Mouse (Mus musculus) midbrain, embryonic 15.5 days (tissue): ENCODE measurements around the gene Dnah7a. TPM values are rescaled to one million over a fixed set of nuclear protein-coding genes. Genes with fewer than 3 reads are reported as not detected.
A peak's percentile ranks its signal among the peaks of the same experiment; 100 is the strongest.
"Not testable (repeated sequence)": the region's sequence is repeated elsewhere in the genome, so short reads cannot be mapped to it uniquely, and the experiment has no call there.

ENCODE experiments used
- ATAC-seq: fragments of 200-750 bp; cut with Nextera tagmentation; replicated peaks from 2 replicates; pipeline ENCODE4 v1.8.0; 2017; ENCODE audit warnings: moderate TSS enrichment
- H3K27ac ChIP-seq: fragments of 300-500 bp; sonication (generic); 2 replicates; pipeline ENCODE4 v1.5.1; 2015; ENCODE audit warnings: mild to moderate bottlenecking, inconsistent platforms
- H3K27me3 ChIP-seq: fragments of 300-500 bp; sonication (generic); replicated peaks from 2 replicates; pipeline ENCODE4 v1.6.1; 2015; ENCODE audit warnings: inconsistent platforms
- H3K36me3 ChIP-seq: fragments of 300-500 bp; sonication (generic); replicated peaks from 2 replicates; pipeline ENCODE4 v1.6.1; 2015; ENCODE audit warnings: inconsistent platforms
- H3K4me1 ChIP-seq: fragments of 300-500 bp; sonication (generic); 2 replicates; pipeline ENCODE4 v1.6.1; 2015; ENCODE audit warnings: inconsistent platforms
- H3K4me2 ChIP-seq: fragments of 300-500 bp; sonication (generic); 2 replicates; pipeline ENCODE4 v1.6.1; 2015; ENCODE audit warnings: inconsistent platforms, mild to moderate bottlenecking, moderate library complexity
- H3K4me3 ChIP-seq: fragments of 300-500 bp; sonication (generic); 2 replicates; pipeline ENCODE4 v1.5.1; 2015; ENCODE audit warnings: mild to moderate bottlenecking, inconsistent platforms
- H3K9ac ChIP-seq: fragments of 300-500 bp; sonication (generic); 2 replicates; pipeline ENCODE4 v1.6.1; 2015; ENCODE audit warnings: mild to moderate bottlenecking, inconsistent platforms
- H3K9me3 ChIP-seq: fragments of 300-500 bp; sonication (generic); 2 replicates; pipeline ENCODE4 v1.6.1; 2016; ENCODE audit warnings: inconsistent platforms
- WGBS: fragments of 180-500 bp; shearing (Covaris S2); methylation state at CpG from one replicate; pipeline ENCODE4 v1.1.7; 2015; ENCODE audit warnings: mixed read lengths; 5-methylcytosine and 5-hydroxymethylcytosine counted together
- polyA plus RNA-seq: library from polyadenylated mRNA; unstranded; fragments of >200 nt; fragmentation: Nextera tagmentation; extraction: Ambion mirVana; gene quantifications from 2 replicates; pipeline ENCODE4 v1.2.1, GENCODE M21; 2015

Gene Dnah7a
- polyA plus RNA-seq, result 10.4 and 12.5 TPM in 2 replicates

- peak; percentile 94 for ATAC-seq
- Histone ChIP-seq H3K9me3 (no peaks in the 10 kb centered on the region), H3K4me2 (peak within 1 kb of the TSS; percentile 79), H3K36me3 (no peaks in the 10 kb centered on the region), H3K4me3 (peak within 1 kb of the TSS; percentile 60), H3K9ac (peak within 1 kb of the TSS; percentile 65), H3K4me1 (peaks cover 10% of the 10 kb centered on the region), H3K27ac (peak within 1 kb of the TSS; percentile 82), H3K27me3 (no peaks in the 10 kb centered on the region)
- WGBS, result 13% methylated on average over 42 of the region's 42 CpGs
These were observed at the start of gene Dnah7a for GRCm38 (mm10) chr1:53706431-53707361. Gene Dnah7a (minus strand): TSS chr1:53706784.

DNA sequence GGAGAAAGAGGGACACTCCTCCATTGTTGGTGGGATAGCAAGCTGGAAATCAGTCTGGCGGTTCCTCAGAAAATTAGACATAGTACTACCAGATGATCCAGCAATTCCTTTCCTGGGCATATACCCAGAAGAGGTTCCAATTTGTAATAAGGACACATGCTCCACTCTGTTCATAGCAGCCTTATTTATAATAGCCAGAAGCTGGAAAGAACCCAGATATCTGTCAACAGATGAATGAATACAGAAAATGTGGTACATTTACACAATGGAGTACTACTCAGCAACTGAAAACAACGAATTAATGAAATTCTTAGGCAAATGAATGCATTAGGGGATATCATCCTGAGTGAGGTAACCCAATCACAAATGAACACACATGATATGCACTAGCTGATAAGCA lies 46.9 kb upstream of the Dnah7a start:
- H3K4me2 ChIP-seq, H3K9ac ChIP-seq, ATAC-seq, H3K36me3 ChIP-seq, H3K27ac ChIP-seq, H3K27me3 ChIP-seq, H3K4me3 ChIP-seq, H3K4me1 ChIP-seq, H3K9me3 ChIP-seq: not testable (repeated sequence)
- WGBS, result 89% methylated on average over 2 of the region's 2 CpGs

GRCm38 (mm10) chr1:53751144-53751543 lies 44.6 kb upstream of the Dnah7a start:
- Histone ChIP-seq H3K4me2 (no peak overlapping the region), H3K36me3 (no peaks in the 10 kb centered on the region), H3K4me1 (no peaks in the 10 kb centered on the region), H3K27ac (no peak overlapping the region), H3K27me3 (no peaks in the 10 kb centered on the region), H3K9ac (no peak overlapping the region), H3K4me3 (no peak overlapping the region), H3K9me3 (no peaks in the 10 kb centered on the region)
- WGBS, result 71% methylated on average over 1 of the region's 1 CpGs
- ATAC-seq, result no peak

DNA sequence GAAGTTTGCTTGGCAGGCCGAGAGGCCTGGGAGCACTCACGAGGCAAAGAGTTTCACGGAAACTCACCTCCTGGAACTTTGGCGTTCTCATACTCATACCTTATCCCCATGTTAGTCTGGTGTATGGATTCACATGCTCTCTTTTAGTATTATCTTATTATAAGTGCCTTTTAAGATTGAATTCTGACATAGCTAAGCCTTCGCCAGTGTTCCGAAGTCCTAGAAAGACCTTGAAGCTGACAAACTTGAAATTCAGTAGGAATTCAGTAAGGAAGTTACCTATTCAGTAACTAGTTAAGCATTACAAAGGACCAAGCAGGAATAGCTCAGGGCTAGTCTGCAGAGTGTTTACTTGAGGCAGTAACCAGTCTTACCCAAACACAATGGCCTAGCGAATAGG lies 44.1 kb upstream of the Dnah7a start:
- WGBS, result 78% methylated on average over 7 of the region's 7 CpGs
- H3K27me3 ChIP-seq, H3K4me1 ChIP-seq, H3K4me2 ChIP-seq, ATAC-seq, H3K27ac ChIP-seq, H3K4me3 ChIP-seq, H3K9ac ChIP-seq, H3K9me3 ChIP-seq, H3K36me3 ChIP-seq: not testable (repeated sequence)

GRCm38 (mm10) chr1:53749881-53750385 lies 43.3 kb upstream of the Dnah7a start:
- not testable (repeated sequence) for H3K9ac ChIP-seq, H3K4me1 ChIP-seq, ATAC-seq, H3K4me2 ChIP-seq, H3K27me3 ChIP-seq, H3K27ac ChIP-seq, H3K9me3 ChIP-seq, H3K4me3 ChIP-seq, H3K36me3 ChIP-seq
- 65% methylated on average over 1 of the region's 1 CpGs for WGBS

GRCm38 (mm10) chr1:53748571-53748970 lies 42.0 kb upstream of the Dnah7a start:
- no peak overlapping the region for H3K4me2 ChIP-seq
- no peaks in the 10 kb centered on the region for H3K9me3 ChIP-seq
- no peaks in the 10 kb centered on the region for H3K36me3 ChIP-seq
- no peak overlapping the region for H3K9ac ChIP-seq
- 36% methylated on average over 9 of the region's 11 CpGs for whole genome bisulfite sequencing
- H3K4me3 ChIP-seq, result no peak overlapping the region
- H3K27me3 ChIP-seq, result no peaks in the 10 kb centered on the region
- ATAC-seq, result no peak
- H3K27ac ChIP-seq, result no peak overlapping the region
- no peaks in the 10 kb centered on the region for H3K4me1 ChIP-seq

DNA sequence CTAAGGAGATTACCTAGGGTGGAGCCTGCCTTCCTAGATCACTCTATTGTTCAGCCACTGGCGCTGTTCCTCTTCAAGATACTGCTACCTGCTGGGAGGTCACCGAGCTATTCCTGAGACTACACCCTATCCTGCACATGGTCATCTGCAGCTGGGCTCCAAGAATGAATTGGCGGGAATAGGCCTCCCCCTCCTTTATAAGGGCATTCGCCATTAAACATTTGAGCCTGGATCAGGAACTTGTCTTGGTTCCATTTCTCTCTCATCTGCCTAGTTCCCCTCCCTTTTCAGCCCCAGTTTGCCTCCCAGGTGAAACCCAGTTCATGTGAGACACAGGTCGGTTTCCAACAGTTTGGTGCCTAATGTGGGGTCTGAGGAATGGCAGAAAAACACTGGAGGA lies 39.4 kb upstream of the Dnah7a start:
- H3K4me2 ChIP-seq, result no peak overlapping the region
- no peaks in the 10 kb centered on the region for H3K9me3 ChIP-seq
- no peaks in the 10 kb centered on the region for H3K27me3 ChIP-seq
- 57% methylated on average over 5 of the region's 5 CpGs for WGBS
- H3K27ac ChIP-seq, result no peak overlapping the region
- no peak overlapping the region for H3K4me3 ChIP-seq
- no peak overlapping the region for H3K9ac ChIP-seq
- ATAC-seq, result no peak
- H3K4me1 ChIP-seq, result no peaks in the 10 kb centered on the region
- no peaks in the 10 kb centered on the region for H3K36me3 ChIP-seq

GRCm38 (mm10) chr1:53741742-53742458 lies 35.3 kb upstream of the Dnah7a start:
- no peaks in the 10 kb centered on the region for H3K4me1 ChIP-seq
- no peak overlapping the region for H3K4me2 ChIP-seq
- H3K27me3 ChIP-seq, result no peaks in the 10 kb centered on the region
- no peak overlapping the region for H3K4me3 ChIP-seq
- H3K9me3 ChIP-seq, result no peaks in the 10 kb centered on the region
- WGBS, result 89% methylated on average over 3 of the region's 3 CpGs
- no peak overlapping the region for H3K9ac ChIP-seq
- no peak overlapping the region for H3K27ac ChIP-seq
- no peaks in the 10 kb centered on the region for H3K36me3 ChIP-seq
- ATAC-seq, result no peak

DNA sequence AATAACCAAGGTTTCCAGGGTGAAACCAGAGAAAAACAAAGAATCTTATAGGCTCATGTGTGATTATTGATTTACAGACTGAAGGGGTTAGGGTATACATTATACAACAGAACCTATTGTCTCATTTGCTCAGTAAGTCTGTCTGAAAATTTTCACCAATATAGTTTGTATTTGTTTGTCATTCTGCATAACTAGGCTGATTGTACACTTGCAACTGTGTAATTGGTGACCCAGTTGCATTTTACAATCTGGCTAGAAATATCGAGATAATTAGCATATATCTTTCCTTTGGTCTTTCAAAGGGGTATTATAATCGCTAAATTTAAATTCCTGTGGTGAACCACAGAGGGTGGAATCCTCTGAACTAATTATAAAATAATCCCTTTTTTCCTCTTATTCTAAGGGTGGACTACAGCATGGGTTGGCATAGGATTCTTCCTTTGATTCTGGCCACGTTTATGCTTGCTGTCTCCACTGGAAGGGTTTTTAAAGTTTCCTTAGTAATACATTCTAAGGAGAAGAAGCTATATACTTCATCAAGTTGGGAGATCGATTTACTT lies 34.3 kb upstream of the Dnah7a start:
- Histone ChIP-seq H3K9ac (no peak overlapping the region), H3K27me3 (no peaks in the 10 kb centered on the region), H3K4me3 (no peak overlapping the region), H3K4me2 (no peak overlapping the region), H3K4me1 (no peaks in the 10 kb centered on the region), H3K27ac (no peak overlapping the region), H3K36me3 (no peaks in the 10 kb centered on the region), H3K9me3 (no peaks in the 10 kb centered on the region)
- 61% methylated on average over 4 of the region's 4 CpGs for WGBS
- peak; percentile 63 for ATAC-seq

GRCm38 (mm10) chr1:53740077-53740776 lies 33.6 kb upstream of the Dnah7a start:
- H3K4me2 ChIP-seq, H3K4me3 ChIP-seq, H3K9me3 ChIP-seq, H3K27me3 ChIP-seq, H3K4me1 ChIP-seq, H3K36me3 ChIP-seq, H3K27ac ChIP-seq, H3K9ac ChIP-seq: not testable (repeated sequence)
- peak; percentile 62 for ATAC-seq
- WGBS, result 35% methylated on average over 4 of the region's 4 CpGs

GRCm38 (mm10) chr1:53736583-53736982 lies 30.0 kb upstream of the Dnah7a start:
- H3K27ac ChIP-seq, result no peak overlapping the region
- no peak overlapping the region for H3K4me2 ChIP-seq
- H3K9me3 ChIP-seq, result no peaks in the 10 kb centered on the region
- no peaks in the 10 kb centered on the region for H3K36me3 ChIP-seq
- no peaks in the 10 kb centered on the region for H3K27me3 ChIP-seq
- H3K9ac ChIP-seq, result no peak overlapping the region
- no peak overlapping the region for H3K4me3 ChIP-seq
- ATAC-seq, result no peak
- H3K4me1 ChIP-seq, result no peaks in the 10 kb centered on the region
- WGBS, result 94% methylated on average over 3 of the region's 3 CpGs
